Mouse (Mus musculus) ES-E14 (cell line): ENCODE data around the gene Sfta2. TPM values are rescaled to one million over a fixed set of nuclear protein-coding genes. Genes with fewer than 3 reads are reported as not detected.

Experiments
- DNase-seq: peaks from one replicate; pipeline ENCODE4 v3.0.0-alpha.2; 2013; ENCODE audit warnings: low read depth, low spot score
- H3K27ac ChIP-seq: 2 replicates; pipeline ENCODE4 v1.5.1; 2012; ENCODE audit warnings: low read depth, mild to moderate bottlenecking, low read length, moderate library complexity, mixed read lengths; ENCODE audit not compliant: poor library complexity, insufficient read depth, severe bottlenecking
- H3K36me3 ChIP-seq: 2 replicates; pipeline ENCODE4 v1.6.1; 2012; ENCODE audit warnings: mild to moderate bottlenecking, low read length, moderate library complexity, mixed read lengths; ENCODE audit not compliant: control insufficient read depth, poor library complexity, insufficient read depth, severe bottlenecking
- H3K4me1 ChIP-seq, 2 experiments: fragments of 150-350 bp in 1 of 2; sonication (generic) in 1 of 2; 2 replicates each; pipeline ENCODE4 v1.6.1; 2012; ENCODE audit warnings: low read length in 2 of 2, mild to moderate bottlenecking in 1 of 2, mixed read lengths in 1 of 2; ENCODE audit not compliant: control insufficient read depth in 2 of 2, insufficient read depth in 2 of 2, poor library complexity in 1 of 2
- H3K4me3 ChIP-seq, 2 experiments: fragments of 150-350 bp in 1 of 2; sonication (generic) in 1 of 2; 2 replicates each; pipeline ENCODE4 v1.5.1; 2012; ENCODE audit warnings: low read length in 2 of 2, low read depth in 1 of 2, mild to moderate bottlenecking in 1 of 2, mixed read lengths in 1 of 2; ENCODE audit not compliant: insufficient read depth in 1 of 2, poor library complexity in 1 of 2, severe bottlenecking in 1 of 2
- H3K9ac ChIP-seq: 2 replicates; pipeline ENCODE4 v1.6.1; 2012; ENCODE audit warnings: low read depth, mild to moderate bottlenecking, low read length, mixed read lengths; ENCODE audit not compliant: poor library complexity, insufficient read depth, severe bottlenecking
- H3K9me3 ChIP-seq: fragments of 150-350 bp; sonication (generic); 2 replicates; pipeline ENCODE4 v1.6.1; 2012; ENCODE audit warnings: low read depth, mild to moderate bottlenecking, low read length; ENCODE audit not compliant: control insufficient read depth, insufficient read depth
- CHD2 ChIP-seq: IDR thresholded peaks from 2 replicates; pipeline ENCODE4 v1.6.1; 2014; ENCODE audit warnings: mild to moderate bottlenecking, low read depth, low read length, inconsistent platforms
- HCFC1 ChIP-seq: IDR thresholded peaks from 2 replicates; pipeline ENCODE4 v1.6.1; 2012; ENCODE audit warnings: low read length, inconsistent platforms, borderline replicate concordance; ENCODE audit not compliant: insufficient read depth
- MAFK ChIP-seq: IDR thresholded peaks from 2 replicates; pipeline ENCODE4 v1.6.1; 2014; ENCODE audit warnings: mild to moderate bottlenecking, low read depth, low read length, inconsistent platforms; ENCODE audit not compliant: insufficient read depth
- ZC3H11A ChIP-seq: IDR thresholded peaks from 2 replicates; pipeline ENCODE4 v1.6.1; 2012; ENCODE audit warnings: low read depth, mild to moderate bottlenecking, inconsistent platforms, low read length, borderline replicate concordance
- ZNF384 ChIP-seq: IDR thresholded peaks from 2 replicates; pipeline ENCODE4 v1.6.1; 2012; ENCODE audit warnings: low read depth, low read length, inconsistent platforms
- in situ Hi-C, 2 experiments: fragments of 600-800 bp; cut with MboI; formaldehyde crosslinking; loops; one replicate each; pipeline ENCODE4 v1.15.1; 2025; ENCODE audit warnings: low sequenced_read_pairs in 2 of 2, inconsistent platforms in 1 of 2; ENCODE audit not compliant: unreplicated experiment in 2 of 2
- total RNA-seq: library from RNA; depleted of rRNA; stranded (reverse); fragments of 300-350 nt; gene quantifications from 2 replicates; pipeline ENCODE4 v1.2.3, GENCODE M21; 2012

Gene Sfta2
- total RNA-seq, 1 experiment: not detected

GRCm38 (mm10) chr17:35626537-35626936 is 25.2 kb downstream of the Sfta2 start, which contains the start of gene Gm9573:
TSS of gene Gm9573 (minus strand) at chr17:35626637.
- Histone ChIP-seq H3K4me3 (no peak within 1 kb of the TSS), H3K4me1 (no peaks in the 10 kb centered on the region), H3K36me3 (no peaks in the 10 kb centered on the region), H3K9ac (no peak within 1 kb of the TSS), H3K9me3 (peaks cover 4% of the 10 kb centered on the region; the same call in 1 of the 2 replicates), H3K27ac (no peak within 1 kb of the TSS)
- TF ChIP-seq ZC3H11A (no peak), MAFK (no peak), CHD2 (no peak), ZNF384 (no peak), HCFC1 (no peak)
- no peak for DNase-seq
- in situ Hi-C loops: no loop called here

- no peak overlapping the region for H3K9ac ChIP-seq
- TF ChIP-seq ZNF384 (no peak), CHD2 (no peak), ZC3H11A (no peak), HCFC1 (no peak), MAFK (no peak)
- no peak overlapping the region for H3K4me3 ChIP-seq
- in situ Hi-C loops: no loop called here
- H3K9me3 ChIP-seq: no peaks in the 10 kb centered on the region
- H3K27ac ChIP-seq: no peak overlapping the region
- peaks cover 0 to 3% of the 10 kb centered on the region in 2 experiments; a peak in 2 of 4 replicates for H3K4me1 ChIP-seq
- DNase-seq: no peak
- no peaks in the 10 kb centered on the region for H3K36me3 ChIP-seq
Observed at GRCm38 (mm10) chr17:35633992-35634391, 32.6 kb downstream of the Sfta2 start.

DNA sequence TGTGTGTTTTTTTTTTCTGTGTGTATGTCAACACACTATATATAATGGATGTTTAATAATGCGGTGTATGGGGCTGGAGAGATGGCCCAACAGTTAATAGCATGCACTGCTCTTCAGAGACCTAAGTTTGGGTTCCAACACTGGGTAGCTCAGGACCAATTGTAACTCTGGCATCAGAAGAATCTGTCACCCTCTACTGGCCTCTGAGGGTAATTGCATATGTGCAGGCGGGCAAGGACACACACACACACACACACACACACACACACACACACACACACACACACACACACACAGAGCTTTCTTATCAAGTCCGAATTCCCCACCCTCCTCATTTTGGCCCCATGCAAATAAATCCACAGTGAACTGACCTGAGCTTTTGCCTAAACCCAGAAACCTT is 33.9 kb downstream of the Sfta2 start:
- no peak overlapping the region for H3K4me3 ChIP-seq
- DNase-seq: no peak

GRCm38 (mm10) chr17:35635699-35636111 is 34.4 kb downstream of the Sfta2 start:
- in situ Hi-C loops: no loop called here
- H3K9me3 ChIP-seq: no peaks in the 10 kb centered on the region
- peak overlapping the region; percentile 64; the same call in 1 of the 2 replicates for H3K9ac ChIP-seq
- H3K27ac ChIP-seq: no peak overlapping the region
- peak; percentile 77 for DNase-seq
- H3K4me1 ChIP-seq: peaks cover 0 to 3% of the 10 kb centered on the region in 2 experiments; a peak in 2 of 4 replicates
- H3K4me3 ChIP-seq: peak overlapping the region; percentile 54 to 67
- TF ChIP-seq ZC3H11A (0 out of 2 replicates have a peak, but pooled peaks have one; percentile 25), ZNF384 (no peak)
- no peaks in the 10 kb centered on the region for H3K36me3 ChIP-seq

More for the DNA sequence above, 33.9 kb downstream of the Sfta2 start:
- H3K27ac ChIP-seq: no peak overlapping the region
- H3K9ac ChIP-seq: no peak overlapping the region
- H3K4me1 ChIP-seq: peaks cover 0 to 3% of the 10 kb centered on the region in 2 experiments; a peak in 2 of 4 replicates
- no peaks in the 10 kb centered on the region for H3K36me3 ChIP-seq
- no peaks in the 10 kb centered on the region for H3K9me3 ChIP-seq
- TF ChIP-seq CHD2 (no peak), ZNF384 (no peak), HCFC1 (no peak), MAFK (no peak), ZC3H11A (no peak)
- in situ Hi-C loops: no loop called here

DNA sequence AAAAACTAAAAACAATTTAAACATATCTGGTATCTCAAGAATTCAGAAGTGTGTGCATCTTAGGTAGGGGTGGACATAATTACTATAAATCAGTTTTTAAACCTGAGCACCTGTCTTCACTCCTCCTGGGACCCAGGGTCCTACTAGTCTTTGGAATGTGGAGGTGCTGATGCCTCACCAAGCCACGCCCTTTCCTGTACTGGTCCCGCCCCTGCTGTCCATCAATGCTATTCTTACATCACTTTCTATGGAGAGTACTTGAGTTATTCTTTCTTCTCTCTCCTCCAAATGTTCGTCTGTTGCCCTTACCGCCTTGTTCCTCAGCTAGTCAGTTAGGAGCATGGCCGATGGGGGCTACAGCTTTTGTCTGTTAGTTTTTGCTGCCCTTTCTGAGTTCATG is 35.0 kb downstream of the Sfta2 start:
- no peak for TF ChIP-seq ZNF384
- TF ChIP-seq MAFK: no peak
- TF ChIP-seq ZC3H11A: no peak
- Histone ChIP-seq H3K36me3 (no peaks in the 10 kb centered on the region), H3K9me3 (no peaks in the 10 kb centered on the region), H3K27ac (no peak overlapping the region), H3K4me3 (peak overlapping the region in 1 of 2 experiments; percentile 42; a peak in 1 of 4 replicates), H3K9ac (no peak overlapping the region), H3K4me1 (peaks cover 0 to 3% of the 10 kb centered on the region in 2 experiments; a peak in 2 of 4 replicates)
- in situ Hi-C loops: no loop called here
- DNase-seq: peak; percentile 54
